Mouse (Mus musculus) activated CD4-positive, CD25-positive, alpha-beta regulatory T cell, adult 4 months (primary cell): ENCODE results near the gene Hacd2. TPM values are rescaled to one million over a fixed set of nuclear protein-coding genes. Genes with fewer than 3 reads are reported as not detected.

Experiments used
- ATAC-seq: one replicate; pipeline ENCODE4 v1.8.0; 2017
- polyA plus RNA-seq, 2 experiments: library from polyadenylated mRNA; unstranded; fragments of 100-300 nt; shearing (Covaris generic); gene quantifications; one replicate each; pipeline ENCODE4 v1.2.1; 2017

The Hacd2 gene
- polyA plus RNA-seq, 2 experiments from 2014 or later: 13.1 to 15.4 TPM

DNA sequence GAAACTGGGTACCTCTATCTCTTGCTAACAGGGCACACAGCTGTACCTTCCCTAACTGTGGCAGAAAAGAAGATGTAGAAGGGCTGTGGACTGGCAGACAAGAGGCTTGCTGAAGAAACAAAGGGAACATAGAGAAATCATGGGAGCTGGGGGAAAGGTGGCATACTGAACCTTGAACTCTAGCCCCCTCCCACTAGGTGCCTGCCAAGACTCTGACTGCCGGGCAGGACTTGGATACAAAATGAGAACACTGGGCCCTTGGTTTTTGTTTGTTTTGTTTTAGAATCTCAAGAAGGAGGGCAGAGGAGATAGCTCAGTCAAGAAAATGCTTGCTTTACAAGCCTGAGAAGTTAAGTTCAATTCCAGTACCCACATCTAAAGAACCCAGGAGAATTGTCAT lies 14.9 kb upstream of the Hacd2 start:
- no peak for ATAC-seq

DNA sequence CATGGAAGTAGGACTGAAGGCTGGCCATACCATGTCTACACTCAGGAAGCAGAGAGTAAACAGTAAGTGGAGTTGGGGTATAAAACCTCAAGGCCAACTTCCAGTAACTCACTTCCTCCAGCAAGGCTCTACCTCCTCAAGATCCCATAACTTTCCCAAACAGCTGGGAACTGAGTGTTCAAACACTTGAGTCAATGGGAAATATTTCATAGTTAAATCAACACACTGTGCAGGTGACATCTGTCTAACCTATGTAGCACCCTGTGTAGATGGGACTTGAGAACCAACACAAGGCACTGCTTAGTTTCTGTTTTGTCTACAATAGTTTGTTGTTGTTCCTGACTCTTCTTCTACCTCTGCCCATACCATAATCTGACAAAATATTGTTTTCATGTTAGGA lies 13.8 kb upstream of the Hacd2 start:
- no peak for ATAC-seq

DNA sequence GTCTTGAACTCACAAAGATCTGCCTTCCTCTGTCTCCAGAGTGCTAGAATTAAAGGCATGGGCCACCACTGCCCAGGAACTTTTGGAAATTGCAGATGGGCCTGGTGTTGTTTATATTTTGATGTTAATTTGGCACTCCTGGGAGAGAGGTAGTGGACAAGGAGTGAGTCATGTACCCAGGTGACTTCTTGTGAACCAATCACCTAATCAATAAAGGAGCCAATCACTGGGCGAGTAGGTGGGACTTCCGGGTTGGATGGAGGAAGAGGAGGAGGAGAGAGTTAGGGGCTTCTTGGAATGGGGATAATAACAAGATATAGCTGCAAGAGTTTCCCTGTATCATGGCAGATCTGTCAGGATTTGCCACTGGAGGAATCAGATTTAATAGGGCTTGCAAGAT lies 8.7 kb upstream of the Hacd2 start:
- ATAC-seq: no peak

DNA sequence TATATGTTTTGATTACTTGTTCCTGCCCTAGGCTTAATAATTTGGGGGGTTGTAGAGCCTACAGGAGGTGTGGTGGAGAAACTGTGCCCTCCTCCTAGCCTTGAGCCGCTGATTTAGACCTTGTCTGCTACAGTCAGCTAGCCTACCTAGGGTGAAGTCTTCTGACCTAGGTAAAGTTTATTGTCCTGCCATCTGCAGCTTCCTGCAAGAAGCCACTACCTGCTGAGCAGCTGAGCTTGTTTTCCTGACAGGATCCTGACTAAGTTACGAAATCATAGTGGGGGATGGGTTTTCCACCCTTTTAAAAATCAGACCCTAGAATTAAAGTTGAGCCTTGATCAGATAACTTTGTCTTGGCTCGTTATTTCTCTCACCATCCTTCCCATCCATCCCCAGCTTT lies 5.7 kb upstream of the Hacd2 start:
- ATAC-seq: no peak

DNA sequence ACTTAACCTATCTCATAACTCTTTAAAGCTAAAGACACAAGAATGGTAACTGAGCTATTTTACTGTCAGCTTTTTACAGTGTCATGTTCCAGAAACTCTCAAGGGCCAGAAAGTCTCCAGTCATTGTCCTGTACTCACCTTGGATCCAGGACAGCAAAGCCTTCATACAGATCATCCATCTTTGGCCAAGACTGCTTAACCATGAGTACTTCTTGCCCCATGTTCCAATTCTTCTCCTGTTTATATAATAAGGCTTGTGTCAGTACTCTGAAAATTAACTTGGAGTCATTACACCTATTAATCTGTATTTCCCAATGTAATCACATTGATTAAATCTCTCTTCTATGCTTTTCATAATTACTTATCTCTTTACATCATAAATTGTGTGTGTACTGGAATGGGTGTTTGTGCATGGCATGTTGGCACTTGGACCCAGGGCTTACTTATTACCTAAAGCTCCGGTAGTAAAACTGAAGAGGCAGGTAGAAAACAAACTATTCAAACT lies 3.7 kb upstream of the Hacd2 start:
- ATAC-seq: no peak

DNA sequence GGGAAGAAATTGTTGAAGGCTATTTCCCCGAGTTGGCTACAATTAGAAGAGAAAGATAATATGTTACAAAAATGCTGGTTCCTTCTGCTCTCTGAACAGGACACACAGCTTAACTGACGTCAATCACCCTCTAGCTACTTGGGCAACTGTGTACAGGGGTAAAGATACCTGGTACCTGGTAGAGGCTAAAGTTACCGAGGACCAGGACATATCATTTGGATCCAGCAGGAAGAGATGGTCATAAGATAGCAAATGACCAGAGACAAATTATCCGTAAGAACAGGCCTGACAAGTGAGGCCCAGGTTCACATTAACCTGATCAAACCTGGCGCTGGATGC lies 356 bp upstream of the Hacd2 start:
- no peak for ATAC-seq

DNA sequence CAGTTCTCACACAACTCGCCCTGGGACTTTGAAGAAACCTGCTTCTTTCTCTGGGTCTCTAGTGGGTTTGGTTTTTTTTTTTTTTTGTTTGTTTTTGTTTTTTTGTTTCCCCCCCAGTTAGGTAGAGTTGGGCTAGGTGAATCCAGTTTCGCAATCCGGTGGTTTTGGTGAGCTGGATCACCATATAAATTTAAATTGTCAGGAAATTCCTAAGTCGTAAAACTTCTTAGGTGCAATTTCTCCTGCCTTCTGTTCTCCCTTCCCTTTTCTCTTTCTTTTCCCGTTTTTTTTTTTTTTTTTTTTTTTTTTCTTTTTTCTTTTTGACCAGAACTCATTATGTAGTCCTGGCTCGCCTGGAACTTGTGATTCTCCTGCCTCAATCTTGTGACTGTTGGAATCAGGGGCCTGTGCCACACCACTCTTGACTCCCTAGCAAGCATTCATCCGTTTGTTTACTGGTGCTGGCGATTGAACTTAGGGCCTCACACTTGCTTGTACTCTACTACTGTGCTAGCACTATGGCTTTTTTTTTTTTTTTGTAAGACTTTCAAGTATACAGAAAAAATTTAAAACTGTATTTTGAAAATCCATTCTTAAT lies 1.0 kb downstream of the Hacd2 start:
- peak; percentile 7 for ATAC-seq

DNA sequence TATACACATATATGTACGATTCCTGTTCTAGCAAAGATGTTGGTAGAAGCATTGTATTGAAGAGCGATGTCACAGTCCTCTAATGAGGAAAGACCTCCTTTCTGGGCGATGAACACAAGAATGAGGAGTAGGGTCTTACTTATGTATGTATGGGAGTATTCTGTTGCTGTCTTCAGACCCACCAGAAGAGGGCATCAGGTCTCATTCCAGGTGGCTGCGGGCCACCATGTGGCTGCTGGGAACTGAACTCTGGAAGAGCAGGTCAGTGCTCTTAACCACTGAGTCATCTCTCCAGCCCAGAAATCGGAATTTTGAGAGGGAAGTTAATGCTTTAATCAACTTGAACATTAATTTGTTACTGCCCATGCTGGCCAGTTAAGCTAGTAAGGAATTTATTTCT lies 2.1 kb downstream of the Hacd2 start:
- no peak for ATAC-seq

DNA sequence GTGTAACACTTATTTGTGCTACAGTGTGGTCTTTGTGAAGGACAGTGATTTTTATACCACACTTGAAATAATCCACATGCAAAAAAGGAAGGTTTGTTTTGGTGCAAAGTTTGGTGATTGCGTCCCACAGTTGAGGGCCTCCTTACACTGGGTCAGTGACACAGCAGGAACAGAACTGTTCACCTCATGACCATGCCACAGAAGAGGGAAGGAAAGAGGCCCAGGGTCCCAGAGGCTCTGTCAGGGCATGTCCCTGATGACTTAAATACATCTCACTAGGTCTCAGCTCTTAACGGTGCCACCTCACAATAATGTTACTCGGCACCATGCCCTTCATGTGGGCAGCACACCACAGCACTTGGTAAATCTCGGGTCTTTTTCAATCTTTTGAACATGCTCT lies 3.1 kb downstream of the Hacd2 start:
- ATAC-seq: no peak

DNA sequence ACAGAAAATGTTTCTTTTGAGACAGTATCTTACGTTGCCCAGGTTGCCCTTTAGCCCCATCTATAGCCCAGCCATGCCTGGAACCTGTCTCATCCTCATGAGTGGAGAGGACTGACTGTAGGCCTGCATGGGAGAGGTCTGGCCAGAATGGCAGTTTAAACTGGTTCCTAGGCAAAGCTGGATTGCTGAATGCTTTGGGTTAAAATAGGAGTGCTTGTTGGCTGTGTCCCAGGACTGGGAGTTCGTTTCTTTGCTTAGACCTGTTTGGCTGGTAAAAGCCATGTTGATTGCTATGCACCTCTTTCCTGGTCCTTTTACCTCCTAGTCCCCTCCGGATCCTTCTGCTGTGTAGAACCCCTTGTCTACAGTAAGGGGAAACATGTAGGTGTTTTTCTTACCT lies 11.0 kb downstream of the Hacd2 start:
- no peak for ATAC-seq

DNA sequence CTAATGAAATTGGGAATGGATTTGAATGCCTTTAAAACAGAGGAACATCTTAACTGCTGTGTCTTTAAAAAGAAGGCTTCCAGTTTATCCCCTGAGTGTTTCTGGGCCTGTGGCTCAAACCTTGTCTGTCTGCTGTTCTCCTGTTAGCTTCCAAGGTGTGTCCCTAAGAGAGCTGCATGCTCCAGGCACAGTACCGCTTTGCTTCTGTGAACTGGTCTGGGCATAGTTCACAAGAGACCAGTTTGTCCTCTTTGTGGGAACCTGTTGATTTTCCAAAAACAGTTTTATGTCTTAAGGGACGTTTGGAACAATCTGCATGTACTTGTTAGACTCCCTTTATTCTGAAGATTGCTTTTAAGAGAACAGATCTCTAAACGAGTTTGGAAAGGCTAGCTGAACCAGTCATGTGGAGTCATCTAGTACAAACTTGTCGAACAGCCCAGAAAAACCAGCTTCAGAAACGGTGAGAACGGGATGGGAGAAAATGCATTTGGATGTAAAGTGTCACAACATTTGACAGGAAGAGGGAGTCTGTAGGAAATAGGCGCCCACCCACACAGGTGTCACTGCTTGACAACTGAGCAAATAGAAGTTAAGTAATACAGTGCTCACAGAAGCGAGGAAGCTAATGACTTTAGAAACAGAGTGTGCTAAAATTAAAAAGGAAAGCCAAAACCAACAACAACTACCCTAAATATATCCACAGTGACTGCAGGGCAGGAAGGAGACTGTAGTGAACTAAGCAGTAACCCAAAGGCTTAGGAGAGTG lies 11.8 kb downstream of the Hacd2 start:
- ATAC-seq: no peak

DNA sequence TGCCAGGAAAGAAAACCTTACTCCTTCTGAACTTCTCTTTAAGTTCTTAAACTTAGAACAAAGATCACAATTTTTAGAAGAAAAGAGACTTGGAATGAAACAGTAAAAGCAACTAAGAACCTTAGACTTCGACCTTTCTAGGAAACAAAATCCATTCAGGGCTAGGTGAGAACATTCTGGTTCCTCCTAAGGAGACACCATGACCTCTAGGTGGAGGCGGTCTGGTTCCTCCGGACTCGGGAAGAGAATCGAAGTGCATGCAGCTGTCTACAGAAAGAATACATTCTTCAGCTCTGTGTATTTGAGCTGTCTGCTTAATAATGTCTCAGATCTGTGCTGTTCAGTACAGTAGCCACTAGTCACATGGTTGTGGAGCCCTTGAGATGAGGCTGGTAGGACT lies 12.7 kb downstream of the Hacd2 start:
- no peak for ATAC-seq

DNA sequence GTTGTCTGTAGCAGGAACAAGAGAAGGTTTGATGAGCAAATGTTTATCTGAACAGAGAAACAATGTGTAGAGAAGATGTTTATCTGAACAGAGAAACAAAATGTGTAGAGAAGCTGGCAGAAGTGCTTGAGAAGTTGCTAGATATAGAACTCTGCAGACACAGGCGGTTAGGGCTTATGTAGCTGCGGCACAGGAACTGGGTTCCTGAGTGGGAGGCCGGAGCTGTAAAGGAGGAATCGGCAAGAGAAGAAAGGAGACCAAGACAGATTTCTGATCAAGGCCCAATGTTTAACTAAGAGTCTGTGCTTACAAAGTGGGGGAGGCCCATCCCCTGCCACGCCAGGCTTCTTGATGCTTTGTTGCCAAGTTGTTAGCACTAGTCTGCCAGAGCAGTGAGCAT lies 14.5 kb downstream of the Hacd2 start:
- ATAC-seq: no peak

DNA sequence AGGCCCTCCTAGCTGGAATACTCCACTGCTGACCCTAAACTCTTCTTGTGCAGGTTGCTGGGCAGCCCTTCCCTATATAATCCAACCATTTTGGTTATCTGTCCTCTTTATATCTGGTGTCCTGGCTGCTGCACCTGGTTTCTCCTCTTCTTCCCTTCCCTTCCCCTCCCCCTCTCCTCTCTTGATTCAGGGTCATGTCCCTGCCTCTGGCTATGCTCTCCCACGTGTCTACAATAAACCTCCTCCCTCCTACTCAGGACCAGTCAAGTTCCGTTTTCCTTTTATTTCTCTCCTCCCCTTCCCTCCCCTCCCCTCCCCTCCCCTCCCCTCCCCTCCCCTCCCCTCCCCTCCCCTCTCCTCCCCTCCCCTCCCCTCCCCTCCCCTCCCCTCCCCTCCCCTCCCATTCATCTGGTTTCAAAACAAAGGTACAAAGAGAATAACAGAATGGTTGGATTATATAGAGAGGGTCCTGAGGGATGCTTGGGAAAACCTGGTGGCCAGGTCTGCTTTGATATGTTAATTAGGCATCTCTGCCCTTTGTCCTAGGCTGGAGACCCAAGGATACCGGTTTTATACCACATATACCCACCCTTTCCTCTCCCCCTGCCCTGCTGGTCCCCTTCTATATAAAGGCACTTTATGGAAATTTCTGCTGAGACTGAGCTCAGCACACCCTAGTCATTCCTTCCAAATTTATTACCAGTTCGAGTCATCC lies 16.3 kb downstream of the Hacd2 start:
- no peak for ATAC-seq

DNA sequence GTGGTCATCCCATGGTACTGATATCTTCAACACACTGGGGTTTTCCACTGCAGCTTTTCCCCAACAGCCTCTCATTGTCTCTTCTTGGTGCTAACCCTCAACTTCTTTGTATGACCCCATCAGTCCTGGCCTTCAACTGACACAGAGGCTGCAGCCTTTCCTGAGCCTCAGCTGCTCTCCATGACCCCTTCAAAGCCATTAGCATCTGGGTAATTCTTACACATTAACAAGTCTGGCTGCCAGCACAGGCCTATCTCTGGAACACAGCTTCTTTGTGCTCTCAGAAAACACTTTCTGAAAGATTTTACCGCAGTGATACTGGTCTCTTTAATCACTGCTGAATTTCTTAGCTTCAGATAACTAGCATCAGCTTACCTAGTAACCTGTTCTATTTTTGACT lies 17.9 kb downstream of the Hacd2 start:
- ATAC-seq: no peak

DNA sequence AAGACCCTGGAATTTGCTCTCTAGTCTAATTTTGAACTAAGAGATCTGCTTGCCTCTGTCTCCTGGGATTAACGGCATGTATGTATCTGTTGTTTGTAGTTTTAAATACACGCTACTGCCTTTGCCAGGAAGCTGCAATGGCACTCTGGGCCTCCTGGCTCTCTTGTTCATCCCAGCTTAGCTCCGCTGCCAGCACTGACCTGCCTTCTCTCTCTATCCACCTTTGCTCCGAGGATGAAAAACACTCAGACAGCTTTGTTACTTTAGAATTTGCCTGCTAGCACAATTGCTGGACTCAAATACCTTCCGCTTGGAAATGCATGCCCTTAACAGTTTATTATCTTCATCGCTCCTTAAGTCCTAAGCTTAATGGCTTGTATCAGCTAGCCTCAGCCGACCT lies 18.8 kb downstream of the Hacd2 start:
- ATAC-seq: no peak

DNA sequence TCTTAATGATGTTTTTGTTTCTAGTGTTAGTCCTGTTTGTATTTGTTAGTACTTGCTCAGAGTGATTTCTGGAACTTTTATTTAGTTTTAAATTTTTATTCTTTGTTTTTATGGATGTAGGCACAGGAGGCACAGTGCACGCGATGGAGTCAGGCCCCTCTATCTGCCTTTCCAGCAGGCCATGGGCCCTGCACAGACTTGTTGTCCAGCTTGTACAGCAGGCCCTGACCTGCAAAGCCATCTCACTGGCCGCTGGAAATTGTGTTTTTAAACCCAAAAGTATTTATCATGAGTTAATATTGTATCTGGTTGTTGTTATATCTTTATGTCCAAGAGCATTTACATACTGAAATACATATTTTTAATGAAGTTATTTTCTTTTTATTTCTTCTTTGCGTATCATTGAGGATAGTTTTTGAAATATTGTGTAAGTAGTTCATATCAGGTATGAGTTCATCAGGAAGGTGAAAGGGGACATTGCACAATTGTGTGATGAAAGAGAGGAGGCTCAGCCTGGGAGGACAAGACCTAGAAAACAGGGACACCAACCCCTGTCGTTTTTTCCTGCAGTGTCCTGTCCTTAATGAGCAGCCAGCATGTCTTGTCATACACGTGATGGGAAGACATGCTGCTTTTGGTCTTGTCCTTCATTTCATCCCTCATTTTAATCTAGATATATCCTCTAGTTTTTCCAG lies 24.0 kb downstream of the Hacd2 start:
- ATAC-seq: no peak

DNA sequence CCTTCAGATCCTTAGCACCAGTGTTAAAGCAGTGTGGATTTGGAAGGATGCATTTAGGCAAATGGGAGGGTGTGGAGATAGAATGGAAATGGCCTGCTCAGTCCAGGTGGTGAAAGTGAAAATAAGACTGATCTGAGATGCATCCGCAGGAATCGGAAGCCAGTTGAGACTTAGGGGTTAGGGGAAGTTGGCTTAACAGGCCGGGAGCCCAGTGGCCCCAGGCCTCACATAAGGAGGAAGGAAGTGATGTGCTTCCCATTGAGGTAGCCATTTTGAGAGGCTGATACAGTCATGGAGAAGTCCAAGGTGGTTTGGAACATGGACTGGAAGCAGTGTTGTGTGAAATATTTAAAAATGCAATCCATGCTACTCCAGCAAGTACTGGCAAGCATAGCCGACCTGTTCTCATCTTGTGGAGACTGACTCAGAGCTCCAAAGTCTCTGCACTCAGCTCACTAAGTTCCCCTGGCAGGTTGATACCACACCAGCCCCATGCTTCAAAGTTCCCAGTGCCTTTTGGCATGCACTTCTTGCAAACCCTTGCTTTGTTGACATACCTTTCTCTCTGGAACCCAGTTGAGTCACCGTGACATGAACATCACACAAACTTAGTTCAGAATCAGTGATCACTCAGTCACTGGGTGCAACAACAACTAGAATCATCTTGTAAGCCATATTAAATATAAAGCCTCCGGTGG lies 25.2 kb downstream of the Hacd2 start:
- ATAC-seq: no peak

DNA sequence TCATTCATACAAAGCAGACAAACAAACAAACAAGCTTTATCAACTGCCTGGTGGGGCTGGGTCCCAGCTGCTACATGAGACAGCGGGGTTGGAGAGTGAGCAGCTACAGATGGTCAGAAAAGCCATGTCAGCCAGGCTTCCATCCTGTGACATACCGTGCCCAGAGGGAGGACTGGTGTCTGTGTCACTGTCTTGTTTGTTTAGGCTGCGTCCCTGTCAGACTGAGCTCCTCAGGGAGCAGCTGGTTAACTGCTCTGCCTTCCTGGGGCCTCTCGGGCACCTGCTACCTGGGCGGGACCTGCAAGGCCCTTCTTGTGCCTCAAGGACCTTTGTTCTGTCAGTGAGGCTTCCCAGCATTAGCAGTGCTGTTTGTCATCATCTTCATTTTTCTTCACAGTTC lies 28.8 kb downstream of the Hacd2 start:
- ATAC-seq: no peak

DNA sequence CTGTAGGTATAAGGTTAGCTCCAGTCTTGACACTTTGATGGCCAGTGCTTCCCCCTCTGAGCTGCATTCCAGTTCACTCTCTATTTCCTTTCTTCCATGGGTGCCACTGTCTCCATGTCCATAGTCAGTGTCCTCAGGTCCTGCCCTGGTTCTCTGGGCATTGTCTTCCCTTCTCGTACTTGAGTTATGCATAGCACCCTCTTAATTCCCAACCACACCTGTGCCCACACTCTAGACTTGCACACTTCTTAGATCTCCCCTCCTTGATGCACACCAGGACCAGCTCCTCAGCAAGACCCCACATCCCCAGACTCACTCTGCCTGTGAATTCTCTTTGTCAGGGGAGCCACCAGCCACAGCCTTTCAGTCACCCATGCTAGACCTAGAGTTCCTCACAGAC lies 30.0 kb downstream of the Hacd2 start:
- ATAC-seq: no peak

DNA sequence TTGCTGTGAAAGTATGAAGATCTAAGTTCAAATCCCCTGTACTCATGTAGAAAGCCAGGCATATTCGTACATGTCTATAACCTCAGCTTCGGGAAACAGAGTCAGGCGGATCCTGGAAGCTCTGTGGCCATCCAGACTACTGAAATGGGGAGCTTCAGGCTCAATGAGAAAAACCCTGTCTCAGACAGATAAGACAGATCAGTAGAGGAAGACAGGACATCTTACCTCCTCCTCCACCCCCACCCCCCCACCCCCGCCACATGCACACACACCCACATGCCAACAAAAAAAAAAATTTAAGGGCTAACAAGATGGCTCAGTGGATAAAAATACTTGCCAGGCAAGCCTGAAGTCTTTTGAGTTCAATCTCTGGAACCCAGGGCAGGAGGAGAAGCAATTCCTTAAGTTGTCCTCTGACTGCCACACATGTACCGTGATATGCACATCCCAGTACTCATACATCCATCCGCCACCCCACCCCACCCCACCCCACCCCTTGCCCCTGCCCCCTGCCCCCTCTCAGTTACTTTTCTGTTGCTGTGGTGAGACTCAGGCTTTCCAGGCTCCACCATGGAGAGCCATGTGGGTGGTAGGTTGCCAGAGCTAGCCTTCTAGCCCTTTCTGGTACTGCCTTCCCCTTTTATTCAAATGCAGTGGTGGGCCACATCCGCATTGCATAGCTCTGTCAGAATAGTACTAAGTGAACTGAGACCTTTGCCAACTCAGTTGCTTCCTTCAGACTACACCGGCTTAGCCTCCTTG lies 32.4 kb downstream of the Hacd2 start:
- ATAC-seq: no peak

DNA sequence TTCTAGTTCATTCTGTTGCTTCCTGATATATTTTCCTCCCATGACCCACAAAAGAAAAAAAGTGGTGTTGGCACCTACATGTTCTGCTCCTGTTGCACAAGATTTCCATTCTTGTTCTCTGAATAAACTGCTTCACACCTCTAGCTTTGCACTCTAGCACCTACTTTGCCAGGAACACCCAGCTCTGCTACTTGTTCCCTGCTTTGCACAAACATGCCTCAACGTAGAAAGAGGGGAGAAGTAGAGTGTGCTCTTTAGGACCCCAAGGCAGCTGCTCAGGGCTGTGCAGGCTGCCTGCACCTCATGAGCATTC lies 32.9 kb downstream of the Hacd2 start:
- no peak for ATAC-seq
